Mouse (Mus musculus) lung, postnatal 0 days (tissue): ENCODE measurements around the gene Srp54c.

Source experiments
- CTCF ChIP-seq: IDR thresholded peaks from 2 replicates; pipeline ENCODE4 v1.5.1; 2016; ENCODE audit warnings: antibody characterized with exemption, mild to moderate bottlenecking
- EP300 ChIP-seq: IDR thresholded peaks from 2 replicates; pipeline ENCODE4 v1.6.1; 2016; ENCODE audit warnings: antibody characterized with exemption, mild to moderate bottlenecking, control low read depth

GRCm38 (mm10) chr12:55298112-55298511 is 68.1 kb downstream of the Srp54c start:
- no peak for TF ChIP-seq CTCF
- TF ChIP-seq EP300, result no peak
